Mouse (Mus musculus): Measurements from ENCODE around the gene Vps45. TPM values are rescaled to one million over a fixed set of nuclear protein-coding genes. Genes with fewer than 3 reads are reported as not detected.
"Not testable (repeated sequence)": the region's sequence is repeated elsewhere in the genome, so short reads cannot be mapped to it uniquely, and the experiment has no call there.

Gene Vps45
- polyA plus RNA-seq, 3 experiments from 2014 or later, result 21.2 to 23.9 (median 23.9) TPM

DNA sequence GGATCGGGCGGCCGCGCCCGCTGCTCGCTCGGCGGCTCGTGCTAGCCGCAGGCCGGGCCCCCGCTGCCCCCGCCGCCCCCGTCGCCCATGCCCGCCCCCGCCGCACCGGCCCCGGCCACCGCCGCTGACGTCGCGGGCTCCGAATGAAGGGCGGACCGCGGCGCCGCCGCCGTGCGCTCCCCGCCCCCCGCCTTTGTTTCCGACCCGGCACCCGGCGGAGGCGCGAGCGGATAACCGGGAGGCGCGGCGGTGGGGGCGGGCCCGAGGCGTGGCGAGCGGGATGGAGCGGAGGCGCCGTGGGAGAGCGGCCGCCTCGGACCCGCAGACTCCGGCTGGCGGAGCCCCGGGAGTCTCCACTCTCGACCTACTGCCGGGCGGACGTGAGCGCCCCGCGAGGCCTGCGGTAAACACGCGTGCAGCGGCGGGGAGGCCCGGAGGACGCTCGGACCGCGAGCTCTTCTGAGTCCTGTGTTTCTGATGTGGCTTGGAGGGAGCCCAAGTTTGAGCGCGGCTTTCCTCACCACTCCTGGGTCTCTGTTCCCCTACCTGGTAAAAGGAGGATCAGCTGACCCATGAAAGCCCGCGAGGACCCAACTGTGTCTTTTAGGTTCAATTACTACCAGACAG lies 62.4 kb downstream of the Vps45 start, which contains the start of gene Plekho1:
TSS of gene Plekho1 (minus strand) at position 200 of the 627 bp plus-strand sequence.
- peak; percentile 60 for ATAC-seq

DNA sequence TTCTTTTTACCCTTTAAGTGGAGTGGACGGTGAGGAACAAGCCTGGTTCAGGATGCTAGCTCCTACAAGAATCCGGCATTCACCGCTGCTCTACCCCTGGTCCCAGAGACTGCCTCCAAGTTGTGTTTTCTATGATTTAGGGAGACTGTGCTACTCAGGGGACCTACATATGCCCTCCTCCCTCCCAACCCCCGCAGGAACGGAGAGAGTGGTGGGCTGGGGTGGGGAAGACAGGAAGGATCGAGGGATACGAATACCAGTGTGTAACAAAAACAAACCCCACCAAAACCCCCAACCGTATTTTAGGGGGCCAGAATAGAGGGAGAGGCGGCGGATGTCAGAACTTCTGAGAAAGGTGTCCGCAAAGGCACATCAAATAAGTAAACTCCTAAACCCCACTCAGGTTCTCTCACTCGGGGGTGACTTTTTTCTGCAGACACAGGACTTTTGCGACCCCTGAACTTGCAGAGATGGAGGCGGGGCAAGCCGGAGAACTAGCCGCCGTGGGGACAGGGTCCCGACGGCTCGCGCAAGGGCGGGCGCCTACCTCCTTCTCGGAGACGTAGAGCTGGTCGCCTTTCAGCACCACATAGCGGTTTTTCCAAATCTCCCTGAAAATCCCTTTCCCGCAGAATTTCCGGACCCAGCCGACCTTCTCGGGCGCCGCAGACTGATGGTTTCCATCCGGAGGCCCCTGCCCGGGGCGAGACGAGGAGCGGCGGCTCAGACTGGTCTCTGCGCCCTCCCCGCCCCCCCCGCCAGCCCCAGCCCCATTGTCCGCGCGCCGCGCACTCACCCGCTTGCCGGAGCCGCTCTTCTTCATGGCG lies 63.1 kb downstream of the Vps45 start:
- ATAC-seq, result no peak

DNA sequence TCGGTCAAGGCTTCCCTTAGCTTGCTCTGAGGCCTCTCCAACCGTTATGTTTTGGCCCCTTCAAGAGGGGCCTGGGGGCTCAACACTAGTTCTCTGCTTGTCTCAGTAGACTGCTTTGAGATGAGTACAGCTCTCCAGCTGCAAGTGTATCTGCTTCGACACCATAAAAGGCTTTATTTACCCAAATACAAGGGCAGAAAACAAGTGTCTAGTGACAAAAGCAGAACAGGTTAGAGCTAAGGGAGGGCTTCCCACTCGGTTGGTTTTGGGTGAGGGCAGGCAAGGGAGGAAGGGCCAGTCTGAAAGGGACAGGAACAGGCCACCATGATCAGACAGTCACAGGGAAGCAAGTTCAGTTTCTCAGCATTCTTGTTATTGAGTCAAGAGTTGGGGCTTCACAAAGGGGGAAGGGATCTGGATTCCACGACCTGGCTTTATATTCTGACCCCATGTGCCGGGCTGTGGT lies 63.9 kb downstream of the Vps45 start:
- ATAC-seq, result no peak

DNA sequence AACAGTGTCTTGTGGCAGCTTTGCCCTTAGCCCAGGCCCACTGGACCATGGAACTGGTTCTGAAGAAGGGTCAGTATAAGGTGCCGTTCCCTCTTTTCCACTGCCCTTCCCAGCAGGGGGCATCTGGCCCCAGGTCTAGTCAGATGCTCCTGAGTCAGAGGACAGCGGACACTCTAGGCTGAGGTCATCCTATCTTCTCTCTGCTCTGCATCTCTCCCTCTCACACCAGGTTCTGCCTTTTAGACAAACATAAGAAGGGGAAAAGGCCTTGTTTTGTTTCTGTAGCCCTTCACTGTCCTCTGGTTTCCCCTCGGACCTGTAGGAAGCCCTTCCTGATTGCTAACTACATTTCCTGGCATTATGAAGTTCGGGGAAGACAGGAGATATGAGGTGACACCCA lies 64.4 kb downstream of the Vps45 start:
- no peak for ATAC-seq

DNA sequence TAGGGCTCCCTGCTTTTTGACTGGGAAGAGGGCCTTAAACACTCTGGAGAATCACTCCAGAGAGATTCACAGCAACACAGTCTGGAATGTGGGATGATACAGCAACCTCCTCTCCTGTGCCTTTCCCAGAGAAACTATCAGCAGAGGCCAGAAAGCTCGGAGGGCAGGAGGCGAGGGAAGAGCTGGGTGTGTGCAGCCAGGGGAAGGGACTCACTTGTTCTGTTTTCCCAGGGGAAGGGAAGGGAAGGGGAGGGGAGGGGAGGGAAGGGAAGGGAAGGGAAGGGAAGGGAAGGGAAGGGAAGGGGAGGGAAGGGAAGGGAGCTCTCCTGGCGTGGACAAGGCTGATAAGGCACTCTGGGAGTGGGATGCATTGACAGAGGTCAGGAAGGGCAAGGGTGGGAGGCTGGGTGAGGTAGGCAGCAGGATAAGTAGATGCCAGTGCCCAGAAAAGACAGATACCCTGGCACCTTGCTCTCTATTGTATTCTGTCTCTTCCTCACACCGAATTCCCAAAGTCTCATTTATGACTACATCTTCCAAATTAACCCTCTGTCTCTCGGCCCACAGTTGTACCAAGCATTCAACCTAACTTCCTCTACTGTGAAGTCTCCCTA lies 65.2 kb downstream of the Vps45 start:
- no peak for ATAC-seq

DNA sequence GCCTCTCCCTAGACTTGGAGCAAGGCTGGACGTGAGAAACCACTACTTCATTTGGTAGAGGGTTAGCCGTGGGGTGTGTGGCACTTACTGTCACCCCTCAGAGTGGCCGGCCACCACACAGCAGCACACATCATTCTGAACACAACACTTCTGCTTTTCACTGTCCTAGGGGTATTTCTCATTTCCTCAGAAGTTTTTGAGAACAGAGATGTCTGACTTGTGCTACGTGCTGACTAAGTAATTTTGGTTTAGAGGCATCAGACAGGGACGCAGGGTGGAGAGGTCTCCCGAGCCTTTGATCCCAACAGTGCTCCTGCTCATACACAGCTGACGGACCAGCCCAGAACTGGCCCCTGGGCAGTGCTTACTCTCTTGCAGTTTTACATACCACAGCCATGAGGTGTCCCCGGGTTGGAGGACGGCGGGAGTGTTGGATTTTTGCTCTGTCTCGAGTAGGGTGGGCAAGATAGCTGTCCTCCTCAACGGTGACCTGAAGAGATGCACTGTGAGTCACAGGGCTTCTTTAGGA lies 67.8 kb downstream of the Vps45 start:
- no peak for ATAC-seq

DNA sequence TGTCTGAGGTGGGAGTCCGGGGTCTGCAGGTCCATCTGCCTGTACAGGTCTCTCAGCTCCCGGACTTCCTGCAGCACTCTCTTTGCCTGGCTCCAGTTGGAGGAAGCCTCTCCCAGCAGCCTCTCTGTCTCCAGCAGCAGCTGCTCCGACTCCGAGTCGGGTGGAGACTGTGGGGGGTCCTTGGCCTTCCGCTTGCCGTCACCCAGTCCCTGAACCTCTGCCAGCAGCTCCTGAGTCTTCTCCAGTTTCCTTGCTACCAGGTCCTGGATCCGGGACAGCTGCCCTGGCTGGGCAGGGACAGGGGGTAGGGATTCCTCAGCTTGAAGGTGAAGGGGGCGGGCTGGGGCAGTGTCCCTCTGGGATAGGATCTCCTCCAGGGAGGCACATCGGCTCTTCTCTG lies 69.3 kb downstream of the Vps45 start:
- ATAC-seq, result no peak

DNA sequence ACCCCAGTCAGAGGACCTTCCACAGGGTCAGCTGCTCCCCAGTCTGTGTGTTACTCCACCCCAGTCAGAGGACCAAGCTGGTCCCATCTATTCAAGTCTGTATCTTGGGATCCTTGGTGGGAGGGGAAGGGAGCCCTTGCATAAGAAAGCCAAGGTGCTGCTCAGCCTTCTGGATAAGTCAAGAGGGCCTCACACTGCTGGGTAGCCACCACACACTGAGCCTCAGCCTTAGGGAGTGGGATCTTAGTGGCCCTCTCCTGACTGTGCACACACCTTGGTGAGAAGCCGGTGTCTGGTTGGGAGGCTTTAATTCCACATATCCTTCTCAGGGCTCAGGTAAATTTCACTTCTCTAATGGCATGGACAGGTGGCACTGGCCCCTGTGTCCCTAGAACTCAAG lies 70.1 kb downstream of the Vps45 start:
- ATAC-seq, result no peak

DNA sequence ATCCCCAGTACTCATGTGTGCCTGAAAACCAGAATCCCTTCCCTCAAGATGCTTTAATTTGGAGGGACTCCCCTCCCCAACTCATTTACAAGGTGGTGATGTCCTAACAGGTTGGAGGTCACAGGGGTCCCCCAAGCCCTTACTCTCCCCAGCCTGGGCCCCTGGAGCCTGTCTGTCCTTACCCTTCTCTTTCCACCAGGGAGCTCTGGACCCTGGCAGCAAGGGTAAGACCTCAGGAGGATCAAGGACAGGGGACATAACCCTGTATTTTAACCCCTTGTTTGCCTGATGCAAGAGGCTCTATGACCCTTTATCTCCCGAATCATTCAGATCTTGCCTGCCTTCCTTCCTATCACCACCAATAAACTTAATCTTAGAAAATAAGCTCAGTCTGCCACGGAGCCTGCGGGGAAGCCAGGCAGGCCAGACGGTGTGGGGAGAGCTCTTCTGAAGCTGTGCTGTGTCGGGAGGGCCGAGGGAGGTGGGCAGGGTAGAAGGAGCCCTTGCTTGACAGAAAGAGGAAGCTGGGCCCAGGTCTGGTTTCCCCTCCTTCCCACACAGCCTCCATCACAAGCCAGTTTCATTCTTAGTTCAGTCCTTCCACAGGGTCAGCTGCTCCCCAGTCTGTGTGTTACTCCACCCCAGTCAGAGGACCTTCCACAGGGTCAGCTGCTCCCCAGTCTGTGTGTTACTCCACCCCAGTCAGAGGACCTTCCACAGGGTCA lies 70.7 kb downstream of the Vps45 start:
- no peak for ATAC-seq

DNA sequence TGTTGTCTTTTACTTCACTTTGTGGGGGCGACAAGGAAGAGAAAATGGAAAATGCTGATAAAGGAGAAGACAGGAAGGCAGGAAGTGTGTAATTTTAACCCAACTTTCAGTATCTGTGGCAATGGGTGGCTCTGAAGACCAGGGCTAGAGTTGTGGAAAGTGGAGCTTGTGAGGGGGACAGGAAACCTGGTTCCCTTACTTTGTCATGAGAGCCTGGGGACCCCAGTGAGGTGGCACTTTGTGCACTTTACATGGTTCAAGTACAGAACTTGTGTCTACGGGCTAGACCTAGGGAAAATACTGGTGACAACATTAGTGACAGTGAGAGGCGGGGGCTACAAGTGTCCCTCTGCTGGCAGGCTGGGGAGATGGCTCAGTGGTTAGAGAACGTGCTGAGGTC lies 71.3 kb downstream of the Vps45 start:
- ATAC-seq, result peak; percentile 66

DNA sequence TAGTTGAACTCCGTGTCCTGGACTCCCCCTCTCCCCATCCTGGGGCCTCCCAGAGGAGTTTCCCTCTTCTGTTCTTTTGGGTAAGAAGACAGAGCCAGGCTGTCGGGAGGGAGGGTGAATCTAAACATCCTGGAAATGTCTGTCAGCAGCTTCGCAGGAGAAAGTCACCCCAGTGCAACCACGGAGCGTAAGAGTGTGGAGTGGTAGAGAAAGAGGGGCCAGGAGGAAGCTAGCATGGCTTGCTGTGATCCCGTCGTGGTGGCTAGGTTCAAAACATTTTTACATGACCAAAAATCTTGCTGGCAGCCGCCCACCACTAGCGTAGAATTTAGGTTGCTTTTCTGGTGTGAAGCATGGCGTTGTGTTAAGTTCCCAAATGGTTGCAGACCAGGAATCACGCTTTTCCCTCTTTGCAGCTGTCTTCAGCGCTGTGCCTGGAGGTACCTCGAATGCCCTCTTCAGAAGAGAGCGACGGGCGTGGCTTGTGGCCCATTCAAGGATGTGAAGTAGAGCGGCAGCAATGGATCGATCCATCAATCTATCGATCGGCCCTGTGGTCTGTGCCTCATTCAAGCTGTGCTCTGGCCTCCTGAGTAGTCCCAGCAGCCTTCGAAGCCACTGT lies 72.2 kb downstream of the Vps45 start:
- ATAC-seq, result peak; percentile 80

DNA sequence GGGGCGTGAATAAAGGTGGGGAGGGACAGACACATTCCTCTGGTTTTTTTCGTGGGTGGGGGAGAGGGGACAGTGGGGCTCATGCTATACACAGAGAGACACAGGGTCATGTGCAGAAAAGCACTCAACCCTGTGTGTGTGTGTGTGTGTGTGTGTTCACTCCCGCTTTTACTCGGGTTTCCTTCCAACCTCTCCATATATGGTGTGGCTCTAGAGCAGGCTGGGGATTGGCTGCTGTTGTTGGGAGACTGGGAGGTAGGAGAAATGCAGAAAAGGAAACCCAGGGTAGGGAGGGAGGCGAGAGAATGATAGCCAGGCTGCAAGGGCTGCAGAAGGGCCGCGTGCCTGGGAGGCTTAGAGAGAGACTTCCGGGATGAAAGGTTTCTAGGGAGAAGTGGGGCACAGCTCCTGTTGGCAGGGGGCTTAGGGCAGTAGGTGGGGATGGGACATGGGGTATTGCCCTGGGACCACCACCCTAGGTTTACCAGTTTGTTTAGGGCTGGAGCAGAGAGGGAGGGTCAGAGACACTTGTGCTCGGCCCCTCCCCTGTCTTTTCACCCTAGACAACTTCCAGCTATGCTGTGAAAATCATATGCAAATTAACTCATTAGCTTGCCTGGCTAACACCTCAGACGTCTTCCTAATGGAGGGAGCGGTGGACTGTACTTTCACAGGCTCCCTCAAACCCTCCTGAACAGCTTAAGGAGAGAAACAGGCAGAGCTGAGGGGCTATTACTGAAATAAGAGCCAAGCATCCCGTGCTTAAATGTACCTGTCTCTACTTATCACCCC lies 72.9 kb downstream of the Vps45 start:
- ATAC-seq, result no peak

DNA sequence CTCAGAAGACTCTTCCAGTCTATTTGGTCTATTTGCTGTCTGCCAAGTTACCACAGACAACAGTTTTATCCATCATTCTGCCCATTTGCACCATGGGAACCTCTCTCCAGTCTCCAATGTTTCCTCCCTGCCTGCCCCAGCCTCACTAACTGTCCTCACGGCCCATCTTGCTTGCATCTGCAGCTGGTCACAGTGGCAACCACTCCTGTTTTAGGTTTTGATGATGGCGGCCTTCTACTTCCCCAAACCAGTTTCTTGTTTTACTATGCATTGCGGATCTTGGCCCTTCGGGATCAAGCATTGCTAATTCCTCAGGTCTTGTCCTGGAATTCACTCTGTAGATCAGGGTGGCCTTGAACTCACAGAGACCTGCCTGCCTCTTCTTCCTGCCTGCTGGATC lies 76.1 kb downstream of the Vps45 start:
- ATAC-seq, result no peak

DNA sequence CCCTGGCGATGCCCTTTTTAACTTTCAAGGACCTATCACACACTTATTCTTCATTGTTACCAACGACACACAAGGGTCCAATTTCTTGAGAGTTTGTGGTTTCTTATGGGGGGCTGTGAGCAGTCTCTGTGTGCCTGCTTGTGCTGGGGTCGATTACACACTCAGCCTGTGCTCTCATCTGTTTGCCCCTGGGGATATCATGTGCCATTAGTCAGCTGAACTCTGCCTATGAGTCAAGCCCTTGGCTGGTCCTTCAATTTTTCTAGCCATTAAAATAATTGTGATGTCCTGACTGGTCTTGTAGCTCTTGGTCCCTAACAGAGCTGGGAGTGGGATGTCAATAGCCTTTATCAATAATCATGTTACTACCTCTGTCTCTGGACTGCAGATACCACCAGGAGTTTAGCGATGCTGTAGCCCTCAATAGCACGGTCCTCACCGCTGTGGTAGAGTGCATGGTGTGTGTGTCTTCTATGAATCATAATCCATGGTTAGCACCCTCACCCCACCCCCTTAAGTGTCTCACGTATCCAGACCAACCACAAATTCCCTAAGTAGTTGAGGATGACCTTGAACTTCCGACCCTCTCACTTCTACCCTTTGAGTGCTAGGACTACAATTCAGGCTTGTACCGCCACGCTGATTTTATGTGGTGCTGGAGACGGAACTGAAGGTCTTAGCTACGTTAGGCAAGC lies 77.8 kb downstream of the Vps45 start:
- ATAC-seq, result no peak

DNA sequence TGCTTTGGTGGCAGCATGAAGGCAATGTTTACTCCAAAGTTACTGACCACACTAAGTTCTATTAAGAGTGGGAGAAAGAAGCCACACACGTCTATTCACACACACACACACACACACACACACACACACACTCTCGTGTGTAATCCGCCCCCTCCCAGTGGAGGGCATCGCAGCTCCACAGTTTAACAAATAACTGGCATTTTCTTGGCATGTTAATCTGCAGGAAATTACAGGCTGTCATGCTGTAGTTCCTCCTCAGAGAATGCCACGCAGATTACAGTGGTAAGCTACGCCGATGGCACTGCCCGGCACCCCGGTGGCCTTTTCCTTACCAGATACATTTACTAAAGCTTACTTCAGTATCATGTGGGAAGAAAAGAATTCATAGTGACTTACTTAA lies 80.0 kb downstream of the Vps45 start:
- no peak for ATAC-seq

DNA sequence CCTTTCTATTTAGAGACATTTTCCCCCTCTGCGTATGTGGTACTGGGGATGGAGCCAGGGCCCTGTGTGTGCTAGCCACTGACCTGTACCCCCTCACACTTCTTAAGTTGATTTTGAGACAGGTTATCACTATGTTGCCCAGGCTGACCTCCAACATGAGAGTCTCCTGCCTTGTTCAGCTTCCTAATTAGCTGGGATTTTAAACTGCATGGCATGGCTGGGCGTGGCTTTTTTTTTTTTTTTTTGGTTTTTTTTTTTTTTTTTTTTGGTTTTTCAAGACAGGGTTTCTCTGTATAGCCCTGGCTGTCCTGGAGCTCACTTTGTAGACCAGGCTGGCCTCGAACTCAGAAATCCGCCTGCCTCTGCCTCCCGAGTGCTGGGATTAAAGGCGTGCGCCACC lies 80.7 kb downstream of the Vps45 start:
- not testable (repeated sequence) for ATAC-seq

DNA sequence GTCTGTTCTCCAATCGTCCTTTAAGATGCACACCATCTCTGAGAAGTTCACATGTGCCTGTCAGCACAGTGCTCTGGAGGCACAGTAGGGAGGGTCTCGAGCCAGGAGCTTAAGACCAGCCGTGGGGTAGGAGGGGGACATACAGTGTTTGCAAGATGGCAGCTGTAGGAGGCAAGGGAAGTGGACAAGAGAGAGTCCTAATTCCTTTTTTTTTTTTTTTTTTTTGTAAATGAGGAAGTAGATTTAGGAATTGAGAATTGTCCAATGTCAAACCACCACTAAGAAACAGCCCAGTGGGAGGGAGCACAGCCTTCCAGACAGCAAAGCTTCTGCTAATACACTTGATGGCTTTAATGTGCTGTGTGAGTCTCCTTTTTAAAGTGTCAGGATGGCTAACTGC lies 81.2 kb downstream of the Vps45 start:
- no peak for ATAC-seq

DNA sequence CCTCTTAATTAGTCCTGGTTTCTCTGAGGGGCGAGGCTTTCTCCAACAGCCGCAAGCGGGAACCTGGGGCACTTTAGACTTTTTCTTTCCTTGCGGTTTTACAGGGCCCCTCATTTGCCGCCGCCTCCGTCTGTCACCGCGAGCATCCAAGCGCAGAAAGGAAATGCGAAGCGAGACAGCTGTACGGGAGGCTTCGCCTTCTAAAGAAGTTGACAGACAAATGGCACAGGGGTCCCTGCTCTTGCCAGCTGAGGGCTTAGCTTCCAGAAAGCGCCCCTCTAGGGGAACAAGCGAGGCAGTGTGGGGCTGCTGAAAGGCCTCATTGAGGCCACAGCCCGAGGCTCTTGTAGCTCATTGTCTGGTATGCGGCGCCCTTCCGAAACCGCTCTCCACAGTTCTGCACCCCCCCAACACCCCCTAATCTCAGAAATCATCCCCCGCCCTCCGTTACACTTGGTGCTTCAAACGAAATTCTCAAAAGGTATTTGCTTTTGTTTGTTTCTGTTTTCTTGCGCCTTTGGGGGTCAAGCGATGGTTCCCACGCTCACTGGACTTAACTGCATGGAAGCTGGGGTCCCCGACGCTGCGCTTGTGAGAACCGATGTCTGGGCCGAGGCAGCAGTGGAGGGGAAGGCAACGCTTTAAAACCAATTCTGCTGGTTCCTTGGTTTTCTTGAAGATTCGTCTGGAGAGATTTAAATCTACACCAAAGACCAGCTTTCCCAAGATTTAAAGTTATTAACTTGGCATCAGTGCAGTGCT lies 85.2 kb downstream of the Vps45 start:
- ATAC-seq, result peak; percentile 70

DNA sequence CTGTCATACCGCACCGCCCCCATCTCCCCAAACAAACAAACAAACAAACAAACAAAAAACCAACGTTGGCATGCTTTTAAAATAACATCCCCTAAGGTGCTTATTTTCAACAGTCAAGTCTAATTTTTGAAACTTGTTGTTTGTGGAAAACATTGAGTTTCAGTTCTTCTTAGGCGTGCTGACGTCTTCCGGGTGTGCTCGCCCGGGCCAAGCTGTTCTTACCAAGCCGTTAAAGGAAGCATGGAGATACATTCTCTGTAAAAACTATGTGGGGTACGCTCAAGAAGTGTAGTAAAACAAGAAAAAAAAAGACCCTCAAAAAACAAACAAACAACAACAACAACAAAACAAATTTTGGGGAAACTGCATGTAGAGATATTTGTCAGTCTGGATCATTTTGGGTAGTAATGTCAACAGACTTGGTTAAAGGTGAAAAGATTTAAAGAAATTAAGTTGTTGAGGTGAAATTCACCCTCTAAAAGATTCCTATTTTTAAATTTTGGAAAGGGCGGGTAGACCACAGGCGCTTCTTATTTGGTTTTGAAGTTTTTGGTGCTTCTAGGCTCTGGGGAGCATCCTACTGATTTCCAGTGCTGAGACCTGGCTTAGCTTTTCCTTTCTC lies 85.9 kb downstream of the Vps45 start:
- peak; percentile 57 for ATAC-seq

Data from inflammation-experienced regulatory T-cells, adult 6 months (primary cell).